Mouse (Mus musculus): ENCODE measurements around the gene Abcf1. TPM values are rescaled to one million over a fixed set of nuclear protein-coding genes. Genes with fewer than 3 reads are reported as not detected.

Gene Abcf1
- polyA plus RNA-seq, 1 experiment from 2014 or later = 93.8 TPM

GRCm38 (mm10) chr17:35991781-35992180 is 22.2 kb upstream of the Abcf1 start:
- 52% methylated on average over 10 of the region's 10 CpGs for WGBS
- H3K27me3 ChIP-seq (ENCODE audit: control insufficient read depth, insufficient read depth, low read depth, low read length) = no peaks in the 10 kb centered on the region

GRCm38 (mm10) chr17:35981776-35982175 is 12.2 kb upstream of the Abcf1 start:
- Histone ChIP-seq H3K4me2 (ENCODE audit: low read length) (no peak overlapping the region), H3K4me3 (ENCODE audit: low read depth, low read length) (no peak overlapping the region), H3K4me1 (ENCODE audit: control insufficient read depth, insufficient read depth, low read length) (peaks cover 15% of the 10 kb centered on the region), H3K27ac (ENCODE audit: low read length) (no peak overlapping the region), H3K27me3 (ENCODE audit: control insufficient read depth, insufficient read depth, low read depth, low read length) (no peaks in the 10 kb centered on the region), H3K9ac (ENCODE audit: low read depth, low read length) (no peak overlapping the region), H3K9me3 (replicated peaks; ENCODE audit: control insufficient read depth, low read length, poor library complexity, severe bottlenecking) (no peaks in the 10 kb centered on the region), H3K36me3 (ENCODE audit: control insufficient read depth, insufficient read depth, low read length) (peaks cover 19% of the 10 kb centered on the region)
- WGBS = 96% methylated on average over 9 of the region's 9 CpGs
- no peak for ATAC-seq

More at GRCm38 (mm10) chr17:35991781-35992180, 22.2 kb upstream of the Abcf1 start:
- H3K9me3 ChIP-seq (replicated peaks; ENCODE audit: control insufficient read depth, low read length, poor library complexity, severe bottlenecking) = no peaks in the 10 kb centered on the region
- peaks cover 24% of the 10 kb centered on the region for H3K36me3 ChIP-seq (ENCODE audit: control insufficient read depth, insufficient read depth, low read length)
- H3K4me3 ChIP-seq (ENCODE audit: low read depth, low read length) = no peak overlapping the region
- no peak overlapping the region for H3K9ac ChIP-seq (ENCODE audit: low read depth, low read length)
- peaks cover 11% of the 10 kb centered on the region for H3K4me1 ChIP-seq (ENCODE audit: control insufficient read depth, insufficient read depth, low read length)
- no peak overlapping the region for H3K4me2 ChIP-seq (ENCODE audit: low read length)
- H3K27ac ChIP-seq (ENCODE audit: low read length) = no peak overlapping the region
- no peak for ATAC-seq

- ATAC-seq = peak; percentile 44; the same call in 1 of the 2 replicates
- WGBS = 0% methylated on average over 29 of the region's 29 CpGs
- H3K4me3 ChIP-seq (ENCODE audit: low read depth, low read length) = peak overlapping the region; percentile 94
- H3K4me1 ChIP-seq (ENCODE audit: control insufficient read depth, insufficient read depth, low read length) = peaks cover 15% of the 10 kb centered on the region
- peaks cover 23% of the 10 kb centered on the region for H3K36me3 ChIP-seq (ENCODE audit: control insufficient read depth, insufficient read depth, low read length)
- no peaks in the 10 kb centered on the region for H3K9me3 ChIP-seq (replicated peaks; ENCODE audit: control insufficient read depth, low read length, poor library complexity, severe bottlenecking)
- H3K9ac ChIP-seq (ENCODE audit: low read depth, low read length) = peak overlapping the region; percentile 90
- H3K27me3 ChIP-seq (ENCODE audit: control insufficient read depth, insufficient read depth, low read depth, low read length) = no peaks in the 10 kb centered on the region
- peak overlapping the region; percentile 95 for H3K27ac ChIP-seq (ENCODE audit: low read length)
- H3K4me2 ChIP-seq (ENCODE audit: low read length) = peak overlapping the region; percentile 76
Observed at GRCm38 (mm10) chr17:35980363-35980754, 10.8 kb upstream of the Abcf1 start.

GRCm38 (mm10) chr17:35979401-35980362 is 10.1 kb upstream of the Abcf1 start, which contains the start of the genes Gnl1 and Prr3:
TSS of gene Gnl1 (plus strand) at chr17:35979851.
TSS of gene Prr3 (minus strand) at chr17:35980236.
- Histone ChIP-seq H3K36me3 (ENCODE audit: control insufficient read depth, insufficient read depth, low read length) (peaks cover 19% of the 10 kb centered on the region), H3K4me1 (ENCODE audit: control insufficient read depth, insufficient read depth, low read length) (peaks cover 15% of the 10 kb centered on the region), H3K27me3 (ENCODE audit: control insufficient read depth, insufficient read depth, low read depth, low read length) (no peaks in the 10 kb centered on the region), H3K4me2 (ENCODE audit: low read length) (peak within 1 kb of the TSS; percentile 76), H3K27ac (ENCODE audit: low read length) (peak within 1 kb of the TSS; percentile 95), H3K9me3 (replicated peaks; ENCODE audit: control insufficient read depth, low read length, poor library complexity, severe bottlenecking) (no peaks in the 10 kb centered on the region), H3K4me3 (ENCODE audit: low read depth, low read length) (peak within 1 kb of the TSS; percentile 94), H3K9ac (ENCODE audit: low read depth, low read length) (peak within 1 kb of the TSS; percentile 90)
- WGBS = under 1% methylated on average over 83 of the region's 109 CpGs
- ATAC-seq = peak; percentile 82

- peaks cover 24% of the 10 kb centered on the region for H3K36me3 ChIP-seq (ENCODE audit: control insufficient read depth, insufficient read depth, low read length)
- H3K9ac ChIP-seq (ENCODE audit: low read depth, low read length) = peak overlapping the region; percentile 90
- no peaks in the 10 kb centered on the region for H3K27me3 ChIP-seq (ENCODE audit: control insufficient read depth, insufficient read depth, low read depth, low read length)
- H3K4me3 ChIP-seq (ENCODE audit: low read depth, low read length) = peak overlapping the region; percentile 94
- H3K27ac ChIP-seq (ENCODE audit: low read length) = peak overlapping the region; percentile 95
- no peaks in the 10 kb centered on the region for H3K9me3 ChIP-seq (replicated peaks; ENCODE audit: control insufficient read depth, low read length, poor library complexity, severe bottlenecking)
- ATAC-seq = peak; percentile 90
- H3K4me2 ChIP-seq (ENCODE audit: low read length) = peak overlapping the region; percentile 76
- peaks cover 15% of the 10 kb centered on the region for H3K4me1 ChIP-seq (ENCODE audit: control insufficient read depth, insufficient read depth, low read length)
- WGBS = under 1% methylated on average over 41 of the region's 41 CpGs
Observed at GRCm38 (mm10) chr17:35978811-35979400, 9.3 kb upstream of the Abcf1 start.

- Histone ChIP-seq H3K36me3 (ENCODE audit: control insufficient read depth, insufficient read depth, low read length) (peaks cover 23% of the 10 kb centered on the region), H3K4me3 (ENCODE audit: low read depth, low read length) (no peak overlapping the region), H3K9ac (ENCODE audit: low read depth, low read length) (no peak overlapping the region), H3K4me1 (ENCODE audit: control insufficient read depth, insufficient read depth, low read length) (peaks cover 19% of the 10 kb centered on the region), H3K27ac (ENCODE audit: low read length) (no peak overlapping the region), H3K4me2 (ENCODE audit: low read length) (no peak overlapping the region), H3K27me3 (ENCODE audit: control insufficient read depth, insufficient read depth, low read depth, low read length) (no peaks in the 10 kb centered on the region), H3K9me3 (replicated peaks; ENCODE audit: control insufficient read depth, low read length, poor library complexity, severe bottlenecking) (no peaks in the 10 kb centered on the region)
- no peak for ATAC-seq
- WGBS = 47% methylated on average over 1 of the region's 1 CpGs
Observed at GRCm38 (mm10) chr17:35972131-35972530, 2.6 kb upstream of the Abcf1 start.

GRCm38 (mm10) chr17:35967621-35968020 is 1.9 kb downstream of the Abcf1 start:
- H3K36me3 ChIP-seq (ENCODE audit: control insufficient read depth, insufficient read depth, low read length) = peaks cover 17% of the 10 kb centered on the region
- no peaks in the 10 kb centered on the region for H3K27me3 ChIP-seq (ENCODE audit: control insufficient read depth, insufficient read depth, low read depth, low read length)
- no peak overlapping the region for H3K27ac ChIP-seq (ENCODE audit: low read length)
- H3K9me3 ChIP-seq (replicated peaks; ENCODE audit: control insufficient read depth, low read length, poor library complexity, severe bottlenecking) = no peaks in the 10 kb centered on the region
- WGBS = 94% methylated on average over 2 of the region's 2 CpGs
- no peak for ATAC-seq
- H3K4me2 ChIP-seq (ENCODE audit: low read length) = no peak overlapping the region
- H3K9ac ChIP-seq (ENCODE audit: low read depth, low read length) = no peak overlapping the region
- H3K4me3 ChIP-seq (ENCODE audit: low read depth, low read length) = no peak overlapping the region
- peaks cover 19% of the 10 kb centered on the region for H3K4me1 ChIP-seq (ENCODE audit: control insufficient read depth, insufficient read depth, low read length)

GRCm38 (mm10) chr17:35963279-35963678 is 6.3 kb downstream of the Abcf1 start:
- Histone ChIP-seq H3K9me3 (replicated peaks; ENCODE audit: control insufficient read depth, low read length, poor library complexity, severe bottlenecking) (no peaks in the 10 kb centered on the region), H3K4me1 (ENCODE audit: control insufficient read depth, insufficient read depth, low read length) (peaks cover 7% of the 10 kb centered on the region), H3K27me3 (ENCODE audit: control insufficient read depth, insufficient read depth, low read depth, low read length) (no peaks in the 10 kb centered on the region), H3K4me2 (ENCODE audit: low read length) (no peak overlapping the region), H3K36me3 (ENCODE audit: control insufficient read depth, insufficient read depth, low read length) (peaks cover 48% of the 10 kb centered on the region), H3K4me3 (ENCODE audit: low read depth, low read length) (no peak overlapping the region), H3K27ac (ENCODE audit: low read length) (no peak overlapping the region), H3K9ac (ENCODE audit: low read depth, low read length) (no peak overlapping the region)
- no peak for ATAC-seq
- WGBS = 90% methylated on average over 10 of the region's 10 CpGs

Measured in midbrain, embryonic 16.5 days (tissue).